In the genomic region with DNA sequence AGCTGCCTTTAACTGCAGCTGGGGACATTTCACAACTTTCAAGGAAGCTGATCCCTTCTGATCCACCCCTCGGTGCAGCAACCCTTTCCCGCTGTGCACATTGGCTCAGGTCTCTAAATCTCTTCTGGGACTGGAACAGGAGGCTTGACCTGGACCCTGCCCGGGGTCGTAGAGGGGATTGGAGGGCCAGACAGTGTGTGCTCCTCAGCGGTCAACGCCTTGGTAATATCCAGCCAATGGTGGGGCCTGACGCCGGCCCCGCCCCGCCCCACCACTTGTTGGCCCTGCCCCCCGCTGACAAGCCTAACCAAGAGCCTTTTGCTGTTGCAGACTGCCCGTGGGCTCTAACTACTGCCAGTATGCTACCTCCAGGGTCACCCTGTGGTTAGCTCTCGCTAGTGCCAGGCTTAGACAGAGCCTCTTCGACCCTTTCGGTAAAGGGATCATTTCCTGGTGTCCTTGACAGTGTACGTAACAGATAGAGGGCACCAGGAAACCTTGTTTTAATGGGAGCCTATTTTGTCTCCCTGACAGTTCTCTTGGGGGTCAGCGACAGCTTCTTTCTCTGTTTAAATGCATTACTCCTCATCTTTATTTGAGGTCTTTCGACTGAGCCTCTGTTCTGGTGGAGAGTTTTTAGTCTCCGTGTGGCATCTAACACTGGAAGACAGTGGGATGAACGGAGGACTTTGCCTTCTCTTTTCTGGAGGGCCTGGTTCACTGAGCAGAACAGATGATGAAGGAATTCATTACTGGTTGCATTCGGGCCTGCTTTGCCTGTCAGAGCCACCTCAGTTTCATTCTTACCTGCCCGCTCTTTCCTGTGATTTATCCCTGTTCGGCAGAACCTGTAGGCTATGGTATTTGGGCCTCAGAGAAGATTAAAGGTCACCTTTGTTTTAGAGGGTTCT, we compare ENCODE assay signal across 8 mouse cellular contexts. TPM values are rescaled to one million over a fixed set of nuclear protein-coding genes. Genes with fewer than 3 reads are reported as not detected.
DNase-seq lines count a peak whose midpoint lies in the region; ATAC-seq and TF ChIP-seq lines count a peak whose summit lies in the region.

No protein-coding gene starts in this region.

- no peak for TF ChIP-seq CTCF in liver, embryonic 14.5 days (IDR thresholded peaks at IDR 0.05; ENCODE audit: low read depth)

- 0 out of 2 replicates have a peak overlapping the region, but pooled peaks have one; percentile 17 for H3K4me3 ChIP-seq in intestine, embryonic 15.5 days (replicated peaks)
- no peak overlapping the region for H3K4me3 ChIP-seq in liver, embryonic 14.5 days (ENCODE audit: insufficient read depth in 1 of 2, low read depth in 2 of 2, low read length in 2 of 2)
- no peak overlapping the region for H3K4me3 ChIP-seq in neural tube, embryonic 15.5 days (replicated peaks)

- H3K9me3 ChIP-seq in intestine, embryonic 15.5 days, result no peaks in the 10 kb centered on the region
- H3K9me3 ChIP-seq in liver, embryonic 14.5 days (ENCODE audit: control insufficient read depth, low read length), result no peaks in the 10 kb centered on the region
- H3K9me3 ChIP-seq in neural tube, embryonic 15.5 days (replicated peaks), result no peaks in the 10 kb centered on the region

- ATAC-seq in intestine, embryonic 15.5 days, result peak; percentile 92
- ATAC-seq in liver, embryonic 14.5 days (ENCODE audit: insufficient read depth), result peak; percentile 70
- peak; percentile 25; the same call in 1 of the 2 replicates for ATAC-seq in neural tube, embryonic 15.5 days (ENCODE audit: low FRiP score)
- ATAC-seq in activated CD4-positive, CD25-positive, alpha-beta regulatory T cell, adult 4 months, result no peak

- no peak overlapping the region for H3K9ac ChIP-seq in intestine, embryonic 15.5 days
- H3K9ac ChIP-seq in liver, embryonic 14.5 days (replicated peaks), result no peak overlapping the region
- H3K9ac ChIP-seq in neural tube, embryonic 15.5 days (replicated peaks), result no peak overlapping the region

- WGBS in intestine, embryonic 15.5 days, result 35% methylated on average over 23 of the region's 23 CpGs
- 69% methylated on average over 23 of the region's 23 CpGs for WGBS in liver, embryonic 14.5 days (ENCODE audit: insufficient replicate concordance)
- 33% methylated on average over 23 of the region's 23 CpGs for WGBS in neural tube, embryonic 15.5 days

- H3K27ac ChIP-seq in intestine, embryonic 15.5 days, result peak overlapping the region; percentile 7; the same call in 1 of the 2 replicates
- H3K27ac ChIP-seq in liver, embryonic 14.5 days, result peak overlapping the region; percentile 12; the same call in 1 of the 2 replicates
- no peak overlapping the region for H3K27ac ChIP-seq in neural tube, embryonic 15.5 days (replicated peaks)

- H3K36me3 ChIP-seq in intestine, embryonic 15.5 days, result peaks cover 14% of the 10 kb centered on the region
- peaks cover 100% of the 10 kb centered on the region for H3K36me3 ChIP-seq in liver, embryonic 14.5 days (replicated peaks; ENCODE audit: control insufficient read depth, insufficient read depth, low read depth)
- H3K36me3 ChIP-seq in neural tube, embryonic 15.5 days, result no peaks in the 10 kb centered on the region

- no peak for TF ChIP-seq EP300 in liver, embryonic 14.5 days (IDR thresholded peaks at IDR 0.05; ENCODE audit: low read depth)

- peak; percentile 81 for DNase-seq in embryo, embryonic 10 days (ENCODE audit: low spot score)
- DNase-seq in gastrocnemius, postnatal 4 days (ENCODE audit: low spot score in 2 of 2), result peak; percentile 65 to 76
- DNase-seq in liver, embryonic 14.5 days (ENCODE audit: low read depth in 3 of 3, low spot score in 3 of 3), result no peak
- DNase-seq in cerebellum, adult 9-11 months, result no peak
- DNase-seq in cerebellum, postnatal 25 days, result no peak

- peaks cover 9% of the 10 kb centered on the region for H3K4me1 ChIP-seq in intestine, embryonic 15.5 days (replicated peaks)
- H3K4me1 ChIP-seq in liver, embryonic 14.5 days (replicated peaks; ENCODE audit: control insufficient read depth in 2 of 2, insufficient read depth in 2 of 2, low read length in 1 of 2), result peaks cover 0 to 11% of the 10 kb centered on the region in 2 experiments; a peak in 2 of 4 replicates
- peaks cover 9% of the 10 kb centered on the region; the same call in 1 of the 2 replicates for H3K4me1 ChIP-seq in neural tube, embryonic 15.5 days

- no peaks in the 10 kb centered on the region for H3K27me3 ChIP-seq in intestine, embryonic 15.5 days (replicated peaks)
- no peaks in the 10 kb centered on the region for H3K27me3 ChIP-seq in liver, embryonic 14.5 days (ENCODE audit: control insufficient read depth, insufficient read depth, low read length)
- no peaks in the 10 kb centered on the region for H3K27me3 ChIP-seq in neural tube, embryonic 15.5 days (replicated peaks)

- H3K4me2 ChIP-seq in intestine, embryonic 15.5 days (replicated peaks), result peak overlapping the region; percentile 47
- H3K4me2 ChIP-seq in liver, embryonic 14.5 days (ENCODE audit: low read depth), result peak overlapping the region; percentile 18
- H3K4me2 ChIP-seq in neural tube, embryonic 15.5 days, result peak overlapping the region; percentile 39

RNA-seq across cellular contexts. Expression of gene Slc43a1, which starts 12.7 kb away (rescaled TPM):
- 1 to 10 TPM; 5.6 to 7.8 TPM for total RNA-seq in gastrocnemius, postnatal 4 days (2021)
- 15.0 and 16.3 TPM in 2 replicates for polyA plus RNA-seq in intestine, embryonic 15.5 days (2015; fragmentation: Nextera tagmentation; extraction: Ambion mirVana)
- polyA plus RNA-seq in liver, embryonic 14.5 days (2012; rRNA removed), result 144 and 151 TPM in 2 replicates
- 174 and 198 TPM in 2 replicates for polyA plus RNA-seq in liver, embryonic 14.5 days (2014; fragmentation: Nextera tagmentation; extraction: Ambion mirVana)
- 1.3 and 5.0 TPM in 2 replicates for polyA plus RNA-seq in neural tube, embryonic 15.5 days (2015; fragmentation: Nextera tagmentation; extraction: Ambion mirVana)
- polyA plus RNA-seq in activated CD4-positive, CD25-positive, alpha-beta regulatory T cell, adult 4 months (2017; shearing (Covaris generic)), result 1 to 10 TPM; 3.7 to 7.6 TPM

RNA-seq across cellular contexts. Expression of gene Timm10, which starts 24.6 kb away (rescaled TPM):
- total RNA-seq in gastrocnemius, postnatal 4 days (2021), result 10 to 100 TPM; 48.9 to 51.4 TPM
- 56.1 and 67.2 TPM in 2 replicates for polyA plus RNA-seq in intestine, embryonic 15.5 days (2015; fragmentation: Nextera tagmentation; extraction: Ambion mirVana)
- 39.8 and 46.6 TPM in 2 replicates for polyA plus RNA-seq in liver, embryonic 14.5 days (2012; rRNA removed)
- polyA plus RNA-seq in liver, embryonic 14.5 days (2014; fragmentation: Nextera tagmentation; extraction: Ambion mirVana), result 40.6 and 41.5 TPM in 2 replicates
- polyA plus RNA-seq in neural tube, embryonic 15.5 days (2015; fragmentation: Nextera tagmentation; extraction: Ambion mirVana), result 78.9 and 86.0 TPM in 2 replicates
- polyA plus RNA-seq in activated CD4-positive, CD25-positive, alpha-beta regulatory T cell, adult 4 months (2017; shearing (Covaris generic)), result 10 to 100 TPM; 36.8 to 40.4 TPM

RNA-seq across cellular contexts. Expression of gene Smtnl1, which starts 28.9 kb away (rescaled TPM):
- total RNA-seq in gastrocnemius, postnatal 4 days (2021), result 10 to 100 TPM; 57.0 to 70.9 TPM
- 0.08 and 0.13 TPM in 2 replicates for polyA plus RNA-seq in intestine, embryonic 15.5 days (2015; fragmentation: Nextera tagmentation; extraction: Ambion mirVana)
- polyA plus RNA-seq in liver, embryonic 14.5 days (2012; rRNA removed), result 0.09 and 0.38 TPM in 2 replicates
- polyA plus RNA-seq in liver, embryonic 14.5 days (2014; fragmentation: Nextera tagmentation; extraction: Ambion mirVana), result 0.23 and 0.25 TPM in 2 replicates
- not detected in 2 replicates for polyA plus RNA-seq in neural tube, embryonic 15.5 days (2015; fragmentation: Nextera tagmentation; extraction: Ambion mirVana)
- not detected for polyA plus RNA-seq in activated CD4-positive, CD25-positive, alpha-beta regulatory T cell, adult 4 months (2017; shearing (Covaris generic))

RNA-seq across cellular contexts. Expression of gene Rtn4rl2, which starts 35.1 kb away (rescaled TPM):
- under 1 TPM; 0.37 to 0.80 TPM for total RNA-seq in gastrocnemius, postnatal 4 days (2021)
- polyA plus RNA-seq in intestine, embryonic 15.5 days (2015; fragmentation: Nextera tagmentation; extraction: Ambion mirVana), result 1.2 and 1.7 TPM in 2 replicates
- 0.03 and 0.06 TPM in 2 replicates for polyA plus RNA-seq in liver, embryonic 14.5 days (2012; rRNA removed)
- 0.14 TPM in 1 of 2 replicates, not detected in the other for polyA plus RNA-seq in liver, embryonic 14.5 days (2014; fragmentation: Nextera tagmentation; extraction: Ambion mirVana)
- polyA plus RNA-seq in neural tube, embryonic 15.5 days (2015; fragmentation: Nextera tagmentation; extraction: Ambion mirVana), result 3.6 and 3.9 TPM in 2 replicates
- not detected for polyA plus RNA-seq in activated CD4-positive, CD25-positive, alpha-beta regulatory T cell, adult 4 months (2017; shearing (Covaris generic))

RNA-seq across cellular contexts. Expression of gene Ube2l6, which starts 52.8 kb away (rescaled TPM):
- 10 to 100 TPM; 10.7 to 11.4 TPM for total RNA-seq in gastrocnemius, postnatal 4 days (2021)
- polyA plus RNA-seq in intestine, embryonic 15.5 days (2015; fragmentation: Nextera tagmentation; extraction: Ambion mirVana), result 46.5 TPM in 2 replicates
- polyA plus RNA-seq in liver, embryonic 14.5 days (2012; rRNA removed), result 243 and 304 TPM in 2 replicates
- polyA plus RNA-seq in liver, embryonic 14.5 days (2014; fragmentation: Nextera tagmentation; extraction: Ambion mirVana), result 469 and 479 TPM in 2 replicates
- polyA plus RNA-seq in neural tube, embryonic 15.5 days (2015; fragmentation: Nextera tagmentation; extraction: Ambion mirVana), result 20.1 and 30.9 TPM in 2 replicates
- polyA plus RNA-seq in activated CD4-positive, CD25-positive, alpha-beta regulatory T cell, adult 4 months (2017; shearing (Covaris generic)), result 10 to 100 TPM; 71.4 to 83.0 TPM

Comparison
In these comparisons a context has a peak if more than half of its experiments do, and no peak if none do; other contexts are left out.
1. DNase-seq: peak in embryo, embryonic 10 days (single experiment) and gastrocnemius, postnatal 4 days (2 of 2); none in liver, embryonic 14.5 days (0 of 3), cerebellum, adult 9-11 months (single experiment) and cerebellum, postnatal 25 days (0 of 2).
2. Peak in every context shown above with its lines, with median percentiles within 50 percentile points of each other: H3K4me2 ChIP-seq.